In genomic region chr10:39660269-39660655, GRCm38 (mm10) we compare ENCODE assay signal across 11 mouse cellular contexts. TPM values are rescaled to one million over a fixed set of nuclear protein-coding genes. Genes with fewer than 3 reads are reported as not detected.
DNase-seq lines count a peak whose midpoint lies in the region; ATAC-seq and TF ChIP-seq lines count a peak whose summit lies in the region.
"Had no signal": no experiment of that assay in that cellular context is flagged by ENCODE, and none has a peak within 500 bp of the region (broad histone marks: within the 10 kb centered on the region; RNA-seq: fewer than 3 reads in every experiment).

No protein-coding gene starts in this region.

- 21% methylated on average over 3 of the region's 3 CpGs for WGBS in lung, embryonic 16.5 days
- WGBS in limb, embryonic 13.5 days: 59% methylated on average over 3 of the region's 3 CpGs
- 36% methylated on average over 3 of the region's 3 CpGs for WGBS in stomach, embryonic 15.5 days

- intact Hi-C loops in gastrocnemius, adult 2 months (cut with DNase I): no loop called here

- peaks cover 48% of the 10 kb centered on the region for H3K4me1 ChIP-seq in lung, embryonic 16.5 days (replicated peaks; ENCODE audit: control insufficient read depth, insufficient read depth, low read length)
- H3K4me1 ChIP-seq in limb, embryonic 13.5 days: peaks cover 44% of the 10 kb centered on the region
- peaks cover 32% of the 10 kb centered on the region for H3K4me1 ChIP-seq in stomach, embryonic 15.5 days

- no peak overlapping the region for H3K9ac ChIP-seq in lung, embryonic 16.5 days (ENCODE audit: low read length)
- H3K9ac ChIP-seq in limb, embryonic 13.5 days: no peak overlapping the region
- no peak overlapping the region for H3K9ac ChIP-seq in stomach, embryonic 15.5 days

- peak overlapping the region; percentile 87 for H3K27ac ChIP-seq in gastrocnemius, adult 2 months
- peak overlapping the region; percentile 96 for H3K27ac ChIP-seq in lung, embryonic 16.5 days (ENCODE audit: low read length)
- H3K27ac ChIP-seq in limb, embryonic 13.5 days: peak overlapping the region; percentile 83
- peak overlapping the region; percentile 91 for H3K27ac ChIP-seq in stomach, embryonic 15.5 days

- no peak; the same call in 1 of the 2 replicates for ATAC-seq in lung, embryonic 16.5 days (ENCODE audit: low read depth)
- no peak for ATAC-seq in limb, embryonic 13.5 days (ENCODE audit: low FRiP score, low read depth)
- no peak for ATAC-seq in stomach, embryonic 15.5 days (ENCODE audit: insufficient read depth, low FRiP score, low read depth)

- no peaks in the 10 kb centered on the region for H3K9me3 ChIP-seq in lung, embryonic 16.5 days (ENCODE audit: control insufficient read depth, low read length)
- no peaks in the 10 kb centered on the region for H3K9me3 ChIP-seq in limb, embryonic 13.5 days
- no peaks in the 10 kb centered on the region for H3K9me3 ChIP-seq in stomach, embryonic 15.5 days

- 0 out of 2 replicates have a peak overlapping the region, but pooled peaks have one; percentile 13 for H3K4me3 ChIP-seq in gastrocnemius, adult 2 months
- no peak overlapping the region for H3K4me3 ChIP-seq in lung, embryonic 16.5 days (ENCODE audit: low read length)
- no peak overlapping the region for H3K4me3 ChIP-seq in limb, embryonic 13.5 days
- no peak overlapping the region for H3K4me3 ChIP-seq in stomach, embryonic 15.5 days (replicated peaks)
- H3K4me3 ChIP-seq: myocyte had no signal

- no peak overlapping the region for H3K4me2 ChIP-seq in lung, embryonic 16.5 days (ENCODE audit: low read depth, low read length)
- peak overlapping the region; percentile 29; the same call in 1 of the 2 replicates for H3K4me2 ChIP-seq in limb, embryonic 13.5 days (replicated peaks)
- no peak overlapping the region for H3K4me2 ChIP-seq in stomach, embryonic 15.5 days

- no peak for DNase-seq in gastrocnemius, adult 2 months
- no peak for DNase-seq in gastrocnemius, postnatal 25 days
- no peak for DNase-seq in lung, postnatal 25 days (ENCODE audit: low spot score)
- DNase-seq in T-cell, adult 2 months (ENCODE audit: low spot score): no peak
- no peak for DNase-seq in urinary bladder, postnatal 4 days (ENCODE audit: low spot score in 2 of 2)
- DNase-seq: spleen, adult 18-20 months had no signal

- H3K36me3 ChIP-seq in lung, embryonic 16.5 days (ENCODE audit: control insufficient read depth, insufficient read depth, low read length): no peaks in the 10 kb centered on the region
- H3K36me3 ChIP-seq in limb, embryonic 13.5 days: no peaks in the 10 kb centered on the region
- no peaks in the 10 kb centered on the region for H3K36me3 ChIP-seq in stomach, embryonic 15.5 days

- no peaks in the 10 kb centered on the region for H3K27me3 ChIP-seq in lung, embryonic 16.5 days (ENCODE audit: control insufficient read depth, insufficient read depth, low read depth, low read length)
- H3K27me3 ChIP-seq in limb, embryonic 13.5 days: no peaks in the 10 kb centered on the region
- H3K27me3 ChIP-seq in stomach, embryonic 15.5 days (replicated peaks): no peaks in the 10 kb centered on the region
- H3K27me3 ChIP-seq: Patski had no signal

- no peak for TF ChIP-seq CTCF in gastrocnemius, adult 2 months (IDR thresholded peaks at IDR 0.05)

RNA-seq across cellular contexts. Expression of gene Traf3ip2, which starts 47.5 kb away (rescaled TPM):
- 1 to 10 TPM; 5.5 to 9.0 TPM for total RNA-seq in gastrocnemius, adult 2 months (2021)
- 1 to 10 TPM; 4.8 to 5.7 TPM for total RNA-seq in gastrocnemius, postnatal 25 days (2021)
- 34.2 and 37.9 TPM in 2 replicates for polyA plus RNA-seq in lung, embryonic 16.5 days (2015; fragmentation: Nextera tagmentation; extraction: Ambion mirVana)
- 8.5 and 9.0 TPM in 2 replicates for polyA plus RNA-seq in limb, embryonic 13.5 days (2015; fragmentation: Nextera tagmentation; extraction: Ambion mirVana)
- 29.0 and 29.6 TPM in 2 replicates for polyA plus RNA-seq in stomach, embryonic 15.5 days (2015; fragmentation: Nextera tagmentation; extraction: Ambion mirVana)
